Mouse (Mus musculus): ENCODE measurements around the gene Fer1l4. TPM values are rescaled to one million over a fixed set of nuclear protein-coding genes. Genes with fewer than 3 reads are reported as not detected.

Gene Fer1l4
- polyA plus RNA-seq, 1 experiment from 2014 or later = not detected

DNA sequence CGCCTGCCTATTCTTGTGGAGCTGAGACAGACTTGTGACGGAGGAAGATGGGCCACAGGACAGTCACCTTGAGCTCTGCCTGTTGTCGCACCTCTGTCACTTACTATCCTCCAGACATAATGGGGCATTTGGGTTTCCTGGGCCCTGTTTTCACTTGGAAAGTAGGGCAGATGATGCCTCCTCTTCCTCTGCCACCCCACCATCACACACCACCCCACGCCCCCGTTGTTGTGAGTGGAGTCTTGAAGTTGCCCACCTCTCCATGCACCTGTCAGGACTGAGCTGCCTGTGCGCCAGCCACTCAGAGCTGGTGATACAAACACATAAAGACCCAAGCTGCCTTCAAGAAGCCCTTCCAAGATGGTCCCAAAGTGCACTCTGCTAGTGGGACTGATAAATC lies 65.6 kb downstream of the Fer1l4 start:
- Histone ChIP-seq H3K4me2 (ENCODE audit: low read length) (no peak overlapping the region), H3K36me3 (ENCODE audit: control insufficient read depth, insufficient read depth, low read length) (peaks cover 74% of the 10 kb centered on the region), H3K27me3 (ENCODE audit: control insufficient read depth, insufficient read depth, low read depth, low read length) (no peaks in the 10 kb centered on the region), H3K4me1 (ENCODE audit: control insufficient read depth, insufficient read depth, low read length) (no peaks in the 10 kb centered on the region), H3K27ac (ENCODE audit: low read length) (no peak overlapping the region), H3K9ac (ENCODE audit: low read depth, low read length) (no peak overlapping the region), H3K9me3 (replicated peaks; ENCODE audit: control insufficient read depth, low read length, poor library complexity, severe bottlenecking) (no peaks in the 10 kb centered on the region), H3K4me3 (ENCODE audit: low read depth, low read length) (no peak overlapping the region)
- 95% methylated on average over 6 of the region's 6 CpGs for WGBS
- ATAC-seq = no peak

DNA sequence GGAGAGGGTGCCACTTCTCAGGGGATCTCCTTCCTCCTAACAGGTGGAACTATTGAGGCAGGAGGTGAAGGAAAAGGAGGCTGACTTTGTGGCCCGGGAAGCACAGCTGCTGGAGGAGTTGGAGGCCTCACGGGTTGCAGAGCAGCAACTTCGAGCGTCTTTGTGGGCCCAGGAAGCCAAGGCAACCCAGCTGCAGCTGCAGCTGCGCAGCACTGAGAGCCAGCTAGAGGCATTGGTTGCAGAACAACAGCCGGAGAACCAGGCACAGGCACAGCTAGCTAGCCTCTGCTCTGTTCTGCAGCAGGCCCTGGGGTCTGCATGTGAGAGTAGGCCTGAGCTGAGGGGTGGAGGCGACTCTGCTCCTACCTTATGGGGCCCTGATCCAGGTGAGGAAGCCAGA lies 67.0 kb downstream of the Fer1l4 start:
- Histone ChIP-seq H3K27ac (ENCODE audit: low read length) (no peak overlapping the region), H3K9ac (ENCODE audit: low read depth, low read length) (no peak overlapping the region), H3K36me3 (ENCODE audit: control insufficient read depth, insufficient read depth, low read length) (peaks cover 69% of the 10 kb centered on the region), H3K27me3 (ENCODE audit: control insufficient read depth, insufficient read depth, low read depth, low read length) (no peaks in the 10 kb centered on the region), H3K4me2 (ENCODE audit: low read length) (no peak overlapping the region), H3K9me3 (replicated peaks; ENCODE audit: control insufficient read depth, low read length, poor library complexity, severe bottlenecking) (no peaks in the 10 kb centered on the region), H3K4me1 (ENCODE audit: control insufficient read depth, insufficient read depth, low read length) (no peaks in the 10 kb centered on the region), H3K4me3 (ENCODE audit: low read depth, low read length) (no peak overlapping the region)
- 94% methylated on average over 7 of the region's 7 CpGs for WGBS
- no peak for ATAC-seq

DNA sequence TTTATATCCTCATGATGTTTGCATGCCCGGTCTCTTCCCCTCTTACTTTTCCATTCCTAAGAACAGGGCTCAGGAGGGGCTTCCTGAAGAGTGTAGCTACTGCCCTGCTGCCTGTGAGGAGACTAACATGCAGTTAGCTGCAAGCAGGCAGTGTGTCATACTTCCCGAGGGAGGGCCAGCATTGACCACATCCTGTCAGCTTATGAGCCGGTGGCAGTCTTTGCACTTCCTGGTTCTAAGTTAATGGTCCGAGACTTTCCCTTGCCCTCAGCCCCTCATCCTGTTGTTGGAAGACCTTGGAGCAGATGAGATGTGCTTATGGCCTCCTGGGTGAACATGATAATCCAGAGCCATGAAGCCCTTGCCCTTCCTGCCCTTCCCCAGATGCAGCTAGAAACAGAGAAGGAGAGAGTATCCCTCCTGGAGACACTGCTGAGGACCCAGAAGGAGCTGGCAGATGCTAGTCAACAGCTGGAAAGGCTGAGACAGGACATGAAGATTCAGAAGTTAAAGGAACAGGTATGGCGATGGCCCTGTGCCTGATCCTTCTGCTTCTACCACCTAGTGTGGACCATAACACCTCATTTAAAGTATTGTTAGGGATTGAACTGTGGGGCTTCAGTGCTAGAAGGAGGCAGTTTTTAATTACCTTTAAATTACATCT lies 73.3 kb downstream of the Fer1l4 start:
- Histone ChIP-seq H3K4me1 (ENCODE audit: control insufficient read depth, insufficient read depth, low read length) (no peaks in the 10 kb centered on the region), H3K4me2 (ENCODE audit: low read length) (no peak overlapping the region), H3K9me3 (replicated peaks; ENCODE audit: control insufficient read depth, low read length, poor library complexity, severe bottlenecking) (no peaks in the 10 kb centered on the region), H3K36me3 (ENCODE audit: control insufficient read depth, insufficient read depth, low read length) (peaks cover 56% of the 10 kb centered on the region), H3K4me3 (ENCODE audit: low read depth, low read length) (no peak overlapping the region), H3K9ac (ENCODE audit: low read depth, low read length) (no peak overlapping the region), H3K27me3 (ENCODE audit: control insufficient read depth, insufficient read depth, low read depth, low read length) (no peaks in the 10 kb centered on the region), H3K27ac (ENCODE audit: low read length) (no peak overlapping the region)
- WGBS = 93% methylated on average over 5 of the region's 5 CpGs
- ATAC-seq = no peak

DNA sequence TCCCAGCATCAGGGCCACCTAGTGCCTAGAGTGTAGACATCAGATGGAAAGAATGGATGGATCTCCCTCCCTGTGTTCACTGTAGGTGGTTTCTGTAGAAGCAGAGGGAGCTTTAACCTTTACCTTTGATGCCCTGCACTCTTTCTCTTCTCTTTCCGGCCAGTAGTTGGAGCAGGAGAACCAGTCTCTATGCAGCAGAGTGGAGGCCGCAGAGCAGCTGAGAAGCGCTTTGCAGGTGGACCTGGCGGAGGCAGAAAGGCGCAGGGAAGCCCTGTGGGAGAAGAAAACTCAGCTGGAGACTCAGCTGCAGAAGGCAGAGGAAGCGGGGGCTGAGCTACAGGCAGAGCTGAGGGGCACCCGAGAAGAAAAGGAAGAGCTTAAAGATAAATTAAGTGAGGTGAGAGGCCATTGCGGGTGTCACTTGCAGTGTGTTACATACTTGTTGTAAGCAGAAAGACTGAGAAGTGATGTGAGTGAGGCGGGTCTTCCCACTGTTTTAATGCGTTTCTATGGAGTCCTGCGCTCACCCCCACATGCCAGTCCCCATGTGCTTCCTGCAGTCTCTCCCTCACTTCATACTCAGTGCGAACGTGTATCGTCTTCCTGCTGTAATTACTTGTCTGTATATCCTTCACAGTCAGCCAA lies 78.5 kb downstream of the Fer1l4 start:
- Histone ChIP-seq H3K27me3 (ENCODE audit: control insufficient read depth, insufficient read depth, low read depth, low read length) (no peaks in the 10 kb centered on the region), H3K27ac (ENCODE audit: low read length) (no peak overlapping the region), H3K36me3 (ENCODE audit: control insufficient read depth, insufficient read depth, low read length) (peaks cover 41% of the 10 kb centered on the region), H3K9ac (ENCODE audit: low read depth, low read length) (no peak overlapping the region), H3K4me2 (ENCODE audit: low read length) (no peak overlapping the region), H3K4me1 (ENCODE audit: control insufficient read depth, insufficient read depth, low read length) (no peaks in the 10 kb centered on the region), H3K9me3 (replicated peaks; ENCODE audit: control insufficient read depth, low read length, poor library complexity, severe bottlenecking) (no peaks in the 10 kb centered on the region), H3K4me3 (ENCODE audit: low read depth, low read length) (no peak overlapping the region)
- no peak for ATAC-seq
- 79% methylated on average over 14 of the region's 14 CpGs for WGBS

DNA sequence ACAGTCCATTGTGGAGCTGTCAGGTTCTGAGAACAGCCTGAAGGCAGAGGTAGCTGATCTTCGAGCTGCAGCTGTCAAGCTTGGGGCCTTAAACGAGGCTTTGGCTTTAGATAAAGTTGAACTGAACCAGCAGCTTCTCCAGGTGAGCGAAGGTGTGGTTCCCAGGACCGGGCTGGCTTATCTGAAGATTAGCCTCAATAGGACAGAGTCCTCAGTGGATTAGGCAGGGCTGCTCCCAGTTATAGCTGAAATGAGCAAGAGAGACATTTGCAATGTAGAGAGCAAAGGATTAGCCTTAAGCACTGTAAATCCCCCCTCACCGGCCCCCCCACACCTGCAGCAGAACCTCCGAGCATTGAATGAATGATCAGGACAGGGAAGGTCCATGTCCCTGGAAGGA lies 79.4 kb downstream of the Fer1l4 start:
- Histone ChIP-seq H3K4me1 (ENCODE audit: control insufficient read depth, insufficient read depth, low read length) (no peaks in the 10 kb centered on the region), H3K4me3 (ENCODE audit: low read depth, low read length) (no peak overlapping the region), H3K9ac (ENCODE audit: low read depth, low read length) (no peak overlapping the region), H3K4me2 (ENCODE audit: low read length) (no peak overlapping the region), H3K27me3 (ENCODE audit: control insufficient read depth, insufficient read depth, low read depth, low read length) (no peaks in the 10 kb centered on the region), H3K27ac (ENCODE audit: low read length) (no peak overlapping the region), H3K9me3 (replicated peaks; ENCODE audit: control insufficient read depth, low read length, poor library complexity, severe bottlenecking) (no peaks in the 10 kb centered on the region), H3K36me3 (ENCODE audit: control insufficient read depth, insufficient read depth, low read length) (peaks cover 46% of the 10 kb centered on the region)
- ATAC-seq = no peak
- WGBS = 80% methylated on average over 6 of the region's 6 CpGs

Other genes starting within 250 kb of the Fer1l4 start
- 38.9 and 44.0 TPM in 2 replicates for gene BC029722, start 233.5 kb downstream of the Fer1l4 start, polyA plus RNA-seq (2015; fragmentation: Nextera tagmentation; extraction: Ambion mirVana)
- 134 and 136 TPM in 2 replicates for gene Eif6, start 226.0 kb downstream of the Fer1l4 start, polyA plus RNA-seq (2015; fragmentation: Nextera tagmentation; extraction: Ambion mirVana)
- gene Fam83c, start 218.1 kb downstream of the Fer1l4 start, polyA plus RNA-seq (2015; fragmentation: Nextera tagmentation; extraction: Ambion mirVana) = 0.49 and 0.51 TPM in 2 replicates
- gene Uqcc1, start 122.6 kb downstream of the Fer1l4 start, polyA plus RNA-seq (2015; fragmentation: Nextera tagmentation; extraction: Ambion mirVana) = 63.3 and 66.8 TPM in 2 replicates
- gene Gm15557, start 112.2 kb downstream of the Fer1l4 start, polyA plus RNA-seq (2015; fragmentation: Nextera tagmentation; extraction: Ambion mirVana) = not detected in 2 replicates
- 0.95 and 1.8 TPM in 2 replicates for gene Gdf5, start 107.6 kb downstream of the Fer1l4 start, polyA plus RNA-seq (2015; fragmentation: Nextera tagmentation; extraction: Ambion mirVana)
- gene Cep250, start 96.5 kb downstream of the Fer1l4 start, polyA plus RNA-seq (2015; fragmentation: Nextera tagmentation; extraction: Ambion mirVana) = 13.3 and 13.7 TPM in 2 replicates
- gene 6430550D23Rik, start 45.0 kb downstream of the Fer1l4 start, polyA plus RNA-seq (2015; fragmentation: Nextera tagmentation; extraction: Ambion mirVana) = 1.2 and 1.3 TPM in 2 replicates
- gene Ergic3, start 44.9 kb downstream of the Fer1l4 start, polyA plus RNA-seq (2015; fragmentation: Nextera tagmentation; extraction: Ambion mirVana) = 407 and 448 TPM in 2 replicates
- 7.2 and 7.8 TPM in 2 replicates for gene Spag4, start 12.2 kb upstream of the Fer1l4 start, polyA plus RNA-seq (2015; fragmentation: Nextera tagmentation; extraction: Ambion mirVana)
- gene Cpne1, start 59.0 kb upstream of the Fer1l4 start, polyA plus RNA-seq (2015; fragmentation: Nextera tagmentation; extraction: Ambion mirVana) = 23.2 and 25.8 TPM in 2 replicates
- gene Rbm12, start 59.0 kb upstream of the Fer1l4 start, polyA plus RNA-seq (2015; fragmentation: Nextera tagmentation; extraction: Ambion mirVana) = 26.2 and 30.1 TPM in 2 replicates
- 21.8 and 22.3 TPM in 2 replicates for gene Gm28036, start 74.1 kb upstream of the Fer1l4 start, polyA plus RNA-seq (2015; fragmentation: Nextera tagmentation; extraction: Ambion mirVana)
- 381 and 383 TPM in 2 replicates for gene Romo1, start 91.1 kb upstream of the Fer1l4 start, polyA plus RNA-seq (2015; fragmentation: Nextera tagmentation; extraction: Ambion mirVana)
- 35.3 and 37.6 TPM in 2 replicates for gene Nfs1, start 91.2 kb upstream of the Fer1l4 start, polyA plus RNA-seq (2015; fragmentation: Nextera tagmentation; extraction: Ambion mirVana)
- gene Rbm39, start 127.3 kb upstream of the Fer1l4 start, polyA plus RNA-seq (2015; fragmentation: Nextera tagmentation; extraction: Ambion mirVana) = 406 and 441 TPM in 2 replicates
- 132 and 136 TPM in 2 replicates for gene Phf20, start 143.5 kb upstream of the Fer1l4 start, polyA plus RNA-seq (2015; fragmentation: Nextera tagmentation; extraction: Ambion mirVana)

Data from midbrain, embryonic 16.5 days (tissue).